Mouse (Mus musculus) G1E (cell line): ENCODE results near the gene Actc1. TPM values are rescaled to one million over a fixed set of nuclear protein-coding genes. Genes with fewer than 3 reads are reported as not detected.

ENCODE experiments used
- ATAC-seq: 2 replicates; pipeline ENCODE4 v1.8.0; 2016; ENCODE audit warnings: mild to moderate bottlenecking; ENCODE audit not compliant: insufficient number of reproducible peaks, poor library complexity, low FRiP score, severe bottlenecking; ENCODE audit errors: extremely low read depth
- DNase-seq: peaks from one replicate; pipeline ENCODE4 v3.0.0; 2012; ENCODE audit warnings: low spot score
- H3K27me3 ChIP-seq: 2 replicates; pipeline ENCODE4 v1.6.1; 2012; ENCODE audit warnings: mild to moderate bottlenecking, low read length, inconsistent platforms; ENCODE audit not compliant: insufficient read depth
- H3K36me3 ChIP-seq: replicated peaks from 2 replicates; pipeline ENCODE3; 2012; ENCODE audit warnings: mild to moderate bottlenecking, inconsistent platforms
- H3K4me1 ChIP-seq: 2 replicates; pipeline ENCODE4 v1.6.1; 2012; ENCODE audit warnings: low read depth, low read length, inconsistent platforms, mixed read lengths; ENCODE audit not compliant: insufficient read depth
- H3K4me3 ChIP-seq: 2 replicates; pipeline ENCODE4 v1.5.1; 2012; ENCODE audit warnings: low read depth, mild to moderate bottlenecking, inconsistent platforms, low read length, moderate library complexity, mixed read lengths
- H3K9me3 ChIP-seq: replicated peaks from 2 replicates; pipeline ENCODE4 v1.6.1; 2012; ENCODE audit warnings: inconsistent platforms
- CTCF ChIP-seq: IDR thresholded peaks from 2 replicates; pipeline ENCODE4 v1.5.1; 2012; ENCODE audit warnings: low read depth, low read length, inconsistent platforms, mixed read lengths
- GATA1 ChIP-seq: IDR thresholded peaks from 2 replicates; pipeline ENCODE4 v1.6.1; 2012; ENCODE audit warnings: borderline replicate concordance, low read length, inconsistent platforms, mixed read lengths
- GATA2 ChIP-seq: IDR thresholded peaks from 2 replicates; pipeline ENCODE4 v1.6.1; 2012; ENCODE audit warnings: low read depth, low read length, inconsistent platforms, borderline replicate concordance
- POLR2AphosphoS5 ChIP-seq: IDR thresholded peaks from 2 replicates; pipeline ENCODE4 v1.6.1; 2012; ENCODE audit warnings: low read depth, low read length, inconsistent platforms; ENCODE audit not compliant: insufficient replicate concordance
- TAL1 ChIP-seq: conservative IDR thresholded peaks from 2 replicates; pipeline ENCODE4 v1.6.1; 2012; ENCODE audit warnings: low read depth, low read length, inconsistent platforms, mixed read lengths
- polyA plus RNA-seq: library from polyadenylated mRNA; stranded (reverse); fragments of >175 nt; gene quantifications from 2 replicates; pipeline ENCODE4 v1.2.3, GENCODE M21; 2012
- total RNA-seq, 2 experiments: library from RNA; stranded (forward) in 1 of 2; stranded (reverse) in 1 of 2; fragments of 200-1000 nt in 1 of 2; fragments of >200 nt in 1 of 2; fragmentation: Nextera tagmentation in 1 of 2; gene quantifications; 2 replicates each; pipeline ENCODE4 v1.2.3; 2014 to 2017

Gene Actc1
- total and polyA plus RNA-seq, 3 experiments = not detected

DNA sequence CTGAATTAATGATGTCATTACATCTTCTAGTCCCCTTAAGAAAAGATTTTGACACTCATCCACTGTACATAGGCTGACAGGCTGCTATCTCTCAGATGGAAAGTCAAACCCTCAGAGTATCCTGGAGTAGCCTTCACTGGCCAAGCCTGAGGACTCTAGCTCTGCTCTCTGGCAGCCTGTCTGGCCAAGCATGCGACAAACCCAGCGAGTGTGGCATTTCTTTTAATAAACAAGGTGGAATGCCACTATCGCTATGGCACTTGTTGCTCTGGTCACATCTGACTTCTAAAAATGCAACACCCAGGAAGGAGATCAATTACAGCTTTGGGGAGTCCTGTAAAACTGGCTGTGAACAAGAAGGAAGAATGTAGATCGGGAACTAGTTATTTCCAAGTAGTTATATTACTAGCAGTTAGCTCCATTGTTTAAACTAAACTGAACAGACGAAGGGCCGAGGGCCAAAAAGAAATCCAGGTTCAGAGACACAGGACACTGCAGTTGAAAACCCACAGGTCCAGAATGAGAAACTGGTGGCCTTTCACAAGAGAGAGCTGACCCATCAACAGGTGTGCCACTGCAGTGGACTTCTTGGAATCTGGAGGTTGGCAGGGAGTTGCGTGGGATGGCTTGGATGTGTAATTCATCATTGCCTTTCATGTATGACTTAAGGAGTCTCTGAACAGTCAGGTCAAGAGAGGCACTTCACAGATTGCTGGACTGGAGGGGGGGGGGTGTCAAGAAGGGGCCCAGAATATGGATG is 2.1 kb downstream of the Actc1 start:
- peaks cover 6% of the 10 kb centered on the region; the same call in 1 of the 2 replicates for H3K27me3 ChIP-seq
- ATAC-seq (no peak), DNase-seq (no peak)
- no peaks in the 10 kb centered on the region for H3K36me3 ChIP-seq
- TF ChIP-seq GATA2 (no peak), POLR2AphosphoS5 (no peak), GATA1 (no peak), CTCF (no peak), TAL1 (no peak)
- peaks cover 4% of the 10 kb centered on the region for H3K4me1 ChIP-seq
- H3K9me3 ChIP-seq = no peaks in the 10 kb centered on the region
- no peak overlapping the region for H3K4me3 ChIP-seq

DNA sequence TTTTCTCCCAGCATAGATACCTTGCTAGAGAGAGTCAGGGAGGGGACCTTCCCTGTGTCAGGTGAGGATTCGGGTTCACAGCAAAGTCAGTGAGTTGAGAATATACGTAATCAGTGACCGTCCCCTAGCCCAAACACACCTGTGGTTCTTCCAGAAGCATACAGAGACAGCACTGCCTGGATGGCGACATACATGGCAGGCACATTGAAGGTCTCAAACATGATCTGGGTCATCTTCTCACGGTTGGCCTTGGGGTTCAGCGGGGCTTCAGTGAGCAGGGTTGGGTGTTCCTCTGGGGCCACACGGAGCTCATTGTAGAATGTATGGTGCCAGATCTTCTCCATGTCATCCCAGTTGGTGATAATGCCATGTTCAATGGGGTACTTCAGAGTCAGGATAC is 3.2 kb downstream of the Actc1 start:
- no peaks in the 10 kb centered on the region for H3K36me3 ChIP-seq
- TF ChIP-seq CTCF (no peak), GATA2 (no peak), TAL1 (no peak), GATA1 (no peak), POLR2AphosphoS5 (no peak)
- H3K4me3 ChIP-seq = no peak overlapping the region
- H3K27me3 ChIP-seq = peaks cover 6% of the 10 kb centered on the region; the same call in 1 of the 2 replicates
- H3K4me1 ChIP-seq = peaks cover 4% of the 10 kb centered on the region
- H3K9me3 ChIP-seq = no peaks in the 10 kb centered on the region
- no peak for DNase-seq
- ATAC-seq = no peak

DNA sequence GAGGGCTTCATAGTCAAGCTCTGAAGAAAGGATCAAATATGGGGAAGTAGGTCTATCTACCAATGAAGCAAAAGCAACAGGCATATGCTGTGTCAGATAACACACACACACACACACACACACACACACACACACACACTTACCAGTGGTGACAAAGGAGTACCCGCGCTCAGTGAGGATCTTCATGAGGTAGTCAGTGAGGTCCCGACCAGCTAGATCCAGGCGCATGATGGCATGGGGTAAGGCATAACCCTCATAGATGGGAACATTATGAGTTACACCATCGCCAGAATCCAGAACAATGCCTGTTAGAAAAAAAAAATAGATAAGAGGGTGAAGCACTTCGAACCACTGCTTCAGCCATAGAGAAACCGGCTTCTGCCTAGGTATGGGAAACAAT is 4.0 kb downstream of the Actc1 start:
- H3K27me3 ChIP-seq = peaks cover 6% of the 10 kb centered on the region; the same call in 1 of the 2 replicates
- ATAC-seq (no peak), DNase-seq (no peak)

DNA sequence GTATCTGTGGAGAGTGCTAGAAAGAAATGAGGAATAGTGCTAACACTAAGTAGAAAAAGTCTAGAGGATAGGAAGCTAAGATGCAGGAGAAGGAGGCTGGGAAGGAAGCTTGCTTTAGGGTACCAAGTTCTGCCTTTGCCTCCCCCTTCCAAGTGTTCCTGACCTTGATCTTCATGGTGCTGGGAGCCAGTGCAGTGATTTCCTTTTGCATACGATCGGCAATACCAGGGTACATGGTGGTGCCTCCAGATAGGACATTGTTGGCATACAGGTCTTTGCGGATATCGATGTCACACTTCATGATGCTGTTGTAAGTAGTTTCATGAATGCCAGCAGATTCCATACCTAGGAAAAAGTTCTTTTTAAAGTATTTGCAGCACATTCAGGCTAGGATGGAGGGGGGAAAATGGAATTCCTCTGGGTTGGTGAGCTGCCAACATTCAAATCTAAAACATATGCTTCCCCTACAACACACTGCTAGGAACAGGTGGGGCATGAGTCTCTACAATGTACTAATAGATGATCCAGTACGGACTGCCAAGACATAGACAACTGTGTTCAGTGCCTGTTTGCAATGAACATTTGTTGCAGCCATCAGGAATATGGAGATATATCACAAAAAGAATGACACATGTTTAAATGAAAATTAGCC is 5.3 kb downstream of the Actc1 start:
- no peak overlapping the region for H3K4me3 ChIP-seq
- H3K4me1 ChIP-seq = peaks cover 4% of the 10 kb centered on the region
- no peaks in the 10 kb centered on the region for H3K9me3 ChIP-seq
- H3K27me3 ChIP-seq = peaks cover 4% of the 10 kb centered on the region; the same call in 1 of the 2 replicates
- no peak for TF ChIP-seq GATA1
- no peak for TF ChIP-seq CTCF
- TF ChIP-seq GATA2 = no peak
- TF ChIP-seq TAL1 = no peak
- no peak for TF ChIP-seq POLR2AphosphoS5
- no peaks in the 10 kb centered on the region for H3K36me3 ChIP-seq
- ATAC-seq (no peak), DNase-seq (no peak)

More for the DNA sequence above, 4.0 kb downstream of the Actc1 start:
- no peaks in the 10 kb centered on the region for H3K9me3 ChIP-seq
- TF ChIP-seq POLR2AphosphoS5 (no peak), GATA1 (no peak), CTCF (no peak), GATA2 (no peak), TAL1 (no peak)
- no peaks in the 10 kb centered on the region for H3K36me3 ChIP-seq
- no peak overlapping the region for H3K4me3 ChIP-seq
- peaks cover 4% of the 10 kb centered on the region for H3K4me1 ChIP-seq

DNA sequence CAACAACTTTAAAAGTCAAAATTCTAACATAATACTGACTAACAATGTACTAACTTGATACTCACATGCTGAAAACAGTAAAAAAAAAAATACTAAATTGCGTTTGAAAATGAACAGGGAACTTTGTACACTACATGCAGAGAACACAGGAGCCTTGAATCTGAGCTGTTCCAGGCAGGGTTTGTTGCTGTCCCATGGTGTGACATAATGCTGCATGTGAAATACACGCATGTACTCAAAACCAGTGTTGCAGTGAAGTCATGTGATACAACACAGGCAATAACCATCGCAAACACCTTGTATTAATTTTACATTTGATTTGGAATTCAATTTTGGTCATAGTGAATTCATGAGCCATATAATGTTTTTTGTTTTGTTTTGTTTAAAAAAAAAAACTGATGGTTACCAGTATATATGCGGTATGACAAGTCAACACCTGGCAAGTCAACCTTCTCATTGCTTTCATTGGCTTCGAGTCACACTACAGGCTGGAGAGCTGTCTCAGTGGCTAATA is 7.1 kb downstream of the Actc1 start:
- DNase-seq (no peak), ATAC-seq (no peak)
- no peak for TF ChIP-seq CTCF
- TF ChIP-seq GATA1 = no peak
- no peak for TF ChIP-seq GATA2
- no peak for TF ChIP-seq POLR2AphosphoS5
- TF ChIP-seq TAL1 = no peak

DNA sequence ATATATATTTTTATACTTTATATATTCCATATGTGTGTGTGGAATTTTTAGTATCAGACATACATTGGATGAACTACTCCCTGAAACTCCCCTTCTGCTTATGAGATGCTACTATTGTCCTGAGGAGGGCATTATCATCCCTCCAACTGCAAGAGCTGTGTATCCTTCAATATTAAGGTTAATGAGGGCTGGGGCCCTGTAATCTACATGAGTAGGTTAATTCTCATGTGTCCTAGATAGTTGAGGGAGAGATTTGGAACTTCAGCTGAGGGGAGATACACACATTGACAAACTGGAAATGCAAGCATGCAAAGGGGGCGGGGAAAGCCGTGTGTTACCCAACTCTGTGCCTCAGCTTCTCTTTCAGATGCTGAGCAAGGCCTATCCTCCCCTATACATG is 15.4 kb downstream of the Actc1 start:
- Histone ChIP-seq H3K36me3 (no peaks in the 10 kb centered on the region), H3K4me3 (no peak overlapping the region), H3K9me3 (no peaks in the 10 kb centered on the region), H3K27me3 (no peaks in the 10 kb centered on the region), H3K4me1 (no peaks in the 10 kb centered on the region)
- TF ChIP-seq GATA2 (no peak), TAL1 (no peak), CTCF (no peak), POLR2AphosphoS5 (no peak), GATA1 (no peak)
- DNase-seq (no peak), ATAC-seq (no peak)

More for the DNA sequence above, 7.1 kb downstream of the Actc1 start:
- Histone ChIP-seq H3K27me3 (no peaks in the 10 kb centered on the region), H3K4me1 (no peaks in the 10 kb centered on the region), H3K36me3 (no peaks in the 10 kb centered on the region), H3K4me3 (no peak overlapping the region), H3K9me3 (no peaks in the 10 kb centered on the region)
